Mouse (Mus musculus) urinary bladder, adult 2 months (tissue): Measurements from ENCODE around the gene Gm20737. TPM values are rescaled to one million over a fixed set of nuclear protein-coding genes. Genes with fewer than 3 reads are reported as not detected.
"Not testable (repeated sequence)": the region's sequence is repeated elsewhere in the genome, so short reads cannot be mapped to it uniquely, and the experiment has no call there.

Source experiments
- DNase-seq: peaks from one replicate; pipeline ENCODE4 v3.0.0; 2022; ENCODE audit warnings: low spot score
- polyA plus RNA-seq: library from polyadenylated mRNA; depleted of rRNA; stranded (reverse); fragments of >200 nt; gene quantifications from 2 replicates; pipeline ENCODE4 v1.2.3, GENCODE M21; 2012; rRNA removed

Gene Gm20737
- not detected in 2 replicates for polyA plus RNA-seq

DNA sequence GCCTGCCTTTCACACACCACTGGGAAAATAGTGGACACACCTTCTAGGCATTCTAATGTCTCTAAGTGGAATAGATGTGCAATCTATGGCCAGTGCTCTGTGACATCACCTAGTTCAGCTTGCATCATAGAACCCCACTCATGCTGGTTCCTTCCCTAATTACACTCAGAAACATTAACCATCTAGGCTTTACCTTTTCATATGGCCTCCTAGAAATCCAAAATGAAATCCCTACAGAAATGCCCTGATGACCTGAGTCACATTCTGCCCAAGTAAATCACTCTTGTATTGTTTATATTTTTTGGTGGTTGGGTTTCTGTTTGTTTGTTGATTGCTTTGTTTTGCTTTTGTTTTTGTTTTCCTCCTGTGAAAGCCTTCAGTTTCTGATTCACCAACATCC, at the start of gene Gm20737:
Gene Gm20737, minus strand, starts transcription at position 101 of the 400 bp plus-strand sequence.
- not testable (repeated sequence) for DNase-seq

DNA sequence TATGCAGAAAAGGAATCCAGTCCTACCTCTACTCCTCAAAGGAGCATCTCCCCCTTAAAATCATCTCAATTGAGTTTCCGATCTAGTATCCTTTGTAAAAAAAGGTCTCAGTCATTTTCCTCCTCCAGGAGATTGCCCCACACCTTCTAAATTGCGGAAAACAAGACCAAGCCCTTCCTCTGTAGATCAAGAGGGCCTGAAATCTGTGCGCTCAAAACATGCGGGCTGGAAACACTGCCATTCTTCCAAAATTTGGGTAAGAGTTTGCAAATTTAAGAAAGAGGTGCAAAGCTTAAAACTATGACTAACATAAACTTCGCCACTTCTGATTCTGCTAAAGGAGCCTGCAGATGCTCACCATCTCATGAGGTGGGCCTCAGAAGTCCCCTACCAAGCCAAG, 17.3 kb upstream of the Gm20737 start, which contains the start of gene Gm21775:
Gene Gm21775, plus strand, starts transcription at position 301 of the 400 bp plus-strand sequence.
- not testable (repeated sequence) for DNase-seq

Other genes starting within 250 kb of the Gm20737 start
- gene Gm20834, start 211.5 kb downstream of the Gm20737 start, polyA plus RNA-seq: not detected in 2 replicates
- gene Gm28510, start 123.3 kb downstream of the Gm20737 start, polyA plus RNA-seq: not detected in 2 replicates
- not detected in 2 replicates for gene Gm21775, start 17.4 kb upstream of the Gm20737 start, polyA plus RNA-seq
- gene Gm21900, start 80.3 kb upstream of the Gm20737 start, polyA plus RNA-seq: not detected in 2 replicates
- gene Gm20777, start 216.4 kb upstream of the Gm20737 start, polyA plus RNA-seq: not detected in 2 replicates